Mouse (Mus musculus): ENCODE measurements around the gene Sgcg. TPM values are rescaled to one million over a fixed set of nuclear protein-coding genes. Genes with fewer than 3 reads are reported as not detected.
A peak's percentile ranks its signal among the peaks of the same experiment; 100 is the strongest.

Sgcg gene
- polyA plus RNA-seq, 1 experiment from 2014 or later, result 5.6 TPM

DNA sequence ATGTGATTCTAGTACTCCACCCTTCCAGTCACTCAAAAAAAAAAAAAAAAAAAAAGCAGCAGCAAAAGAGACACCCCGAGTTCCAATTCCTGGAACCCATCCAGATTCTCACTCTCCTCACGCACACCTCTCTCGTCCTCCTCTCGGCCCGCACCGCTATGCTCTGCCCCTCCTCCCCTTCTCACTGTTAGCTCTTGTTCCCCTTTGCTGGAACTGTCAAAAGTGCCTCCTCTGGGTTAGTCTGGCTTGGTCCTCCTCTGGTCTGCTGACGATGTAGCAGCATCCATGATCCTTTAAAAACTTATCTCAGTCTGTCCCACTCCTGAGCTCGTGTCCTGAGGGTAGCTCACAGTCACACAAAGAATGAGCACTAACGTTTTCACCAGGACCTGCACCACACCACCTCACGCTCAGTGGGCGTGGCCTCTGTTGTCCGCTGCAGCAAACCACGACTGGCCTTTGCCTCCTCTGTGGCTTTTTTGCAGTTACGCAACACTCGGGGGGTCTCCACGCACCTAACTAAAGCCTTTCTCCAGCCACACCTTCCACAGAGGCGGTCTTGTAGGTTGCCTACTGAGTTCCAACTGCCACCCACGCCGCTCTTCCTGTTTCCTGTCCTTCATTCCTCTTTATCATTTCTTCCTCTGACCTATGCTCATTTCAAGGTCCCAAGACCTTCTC, 30.5 kb upstream of the Sgcg start:
- 60% methylated on average over 19 of the region's 19 CpGs for WGBS
- Histone ChIP-seq H3K9ac (ENCODE audit: low read length) (no peak overlapping the region), H3K4me2 (ENCODE audit: low read depth, low read length) (no peak overlapping the region), H3K4me3 (replicated peaks; ENCODE audit: low read length) (no peak overlapping the region), H3K4me1 (ENCODE audit: control insufficient read depth, insufficient read depth, low read length) (0 out of 2 replicates have a peak, but pooled peaks cover 6% of the 10 kb centered on the region), H3K27ac (ENCODE audit: low read length) (no peak overlapping the region), H3K36me3 (ENCODE audit: control insufficient read depth, insufficient read depth, low read length) (no peaks in the 10 kb centered on the region), H3K27me3 (ENCODE audit: control insufficient read depth, insufficient read depth, low read length) (no peaks in the 10 kb centered on the region), H3K9me3 (replicated peaks; ENCODE audit: control insufficient read depth, low read length) (no peaks in the 10 kb centered on the region)
- ATAC-seq (ENCODE audit: insufficient read depth, low FRiP score), result no peak

DNA sequence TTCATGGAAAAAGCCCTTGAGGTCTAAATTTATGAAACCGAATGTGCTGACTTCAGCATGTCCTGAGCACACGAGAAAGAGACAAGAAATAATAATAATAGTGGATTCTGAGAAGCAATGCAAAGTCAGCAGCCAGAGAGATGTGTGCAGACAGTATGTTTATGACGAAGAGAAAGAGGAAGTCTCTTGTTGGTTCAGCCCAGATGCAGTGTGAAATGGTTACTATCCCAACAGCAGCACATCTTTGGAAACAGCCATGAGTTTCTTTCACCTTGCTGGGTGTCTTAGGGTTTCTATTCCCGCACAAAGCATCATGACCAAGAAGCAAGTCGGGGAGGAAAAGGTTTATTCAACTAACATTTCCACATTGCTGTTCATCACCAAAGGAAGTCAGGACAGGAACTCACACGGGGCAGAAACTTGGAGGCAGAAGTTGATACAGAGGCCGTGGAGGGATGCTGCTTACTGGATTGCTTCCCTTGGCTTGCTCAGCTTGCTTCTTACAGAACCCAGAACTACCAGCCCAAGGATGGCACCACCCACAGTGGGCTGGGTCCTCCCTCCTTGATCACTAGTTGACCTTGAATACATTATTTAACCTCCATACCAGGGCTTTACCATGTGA, 20.5 kb upstream of the Sgcg start:
- Histone ChIP-seq H3K9me3 (replicated peaks; ENCODE audit: control insufficient read depth, low read length) (no peaks in the 10 kb centered on the region), H3K27me3 (ENCODE audit: control insufficient read depth, insufficient read depth, low read length) (peaks cover 5% of the 10 kb centered on the region), H3K4me2 (ENCODE audit: low read depth, low read length) (no peak overlapping the region), H3K9ac (ENCODE audit: low read length) (no peak overlapping the region), H3K27ac (ENCODE audit: low read length) (no peak overlapping the region), H3K4me3 (replicated peaks; ENCODE audit: low read length) (no peak overlapping the region), H3K36me3 (ENCODE audit: control insufficient read depth, insufficient read depth, low read length) (no peaks in the 10 kb centered on the region), H3K4me1 (ENCODE audit: control insufficient read depth, insufficient read depth, low read length) (no peaks in the 10 kb centered on the region)
- WGBS, result 73% methylated on average over 7 of the region's 7 CpGs
- no peak for ATAC-seq (ENCODE audit: insufficient read depth, low FRiP score)

DNA sequence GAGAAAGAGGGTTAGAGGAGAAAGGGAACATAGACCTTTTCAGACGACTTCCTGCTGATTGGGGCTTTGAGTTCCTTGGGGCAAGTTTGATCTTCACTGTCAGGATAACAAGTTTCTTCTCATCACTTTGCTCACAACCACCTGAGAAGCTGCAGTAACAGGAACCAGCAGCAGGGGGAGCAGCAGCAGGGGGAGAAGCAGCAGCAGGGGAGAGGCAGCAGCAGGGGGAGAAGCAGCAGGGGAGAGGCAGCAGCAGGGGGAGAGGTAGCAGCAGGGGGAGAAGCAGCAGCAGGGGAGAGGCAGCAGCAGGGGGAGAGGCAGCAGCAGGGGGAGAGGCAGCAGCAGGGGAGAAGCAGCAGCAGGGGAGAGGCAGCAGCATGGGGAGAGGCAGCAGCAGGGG, 19.0 kb upstream of the Sgcg start:
- no peaks in the 10 kb centered on the region for H3K4me1 ChIP-seq (ENCODE audit: control insufficient read depth, insufficient read depth, low read length)
- no peak overlapping the region for H3K4me3 ChIP-seq (replicated peaks; ENCODE audit: low read length)
- 46% methylated on average over 1 of the region's 1 CpGs for WGBS
- ATAC-seq (ENCODE audit: insufficient read depth, low FRiP score), result no peak
- no peak overlapping the region for H3K27ac ChIP-seq (ENCODE audit: low read length)
- H3K36me3 ChIP-seq (ENCODE audit: control insufficient read depth, insufficient read depth, low read length), result no peaks in the 10 kb centered on the region
- H3K27me3 ChIP-seq (ENCODE audit: control insufficient read depth, insufficient read depth, low read length), result peaks cover 5% of the 10 kb centered on the region
- H3K4me2 ChIP-seq (ENCODE audit: low read depth, low read length), result no peak overlapping the region
- no peak overlapping the region for H3K9ac ChIP-seq (ENCODE audit: low read length)
- no peaks in the 10 kb centered on the region for H3K9me3 ChIP-seq (replicated peaks; ENCODE audit: control insufficient read depth, low read length)

DNA sequence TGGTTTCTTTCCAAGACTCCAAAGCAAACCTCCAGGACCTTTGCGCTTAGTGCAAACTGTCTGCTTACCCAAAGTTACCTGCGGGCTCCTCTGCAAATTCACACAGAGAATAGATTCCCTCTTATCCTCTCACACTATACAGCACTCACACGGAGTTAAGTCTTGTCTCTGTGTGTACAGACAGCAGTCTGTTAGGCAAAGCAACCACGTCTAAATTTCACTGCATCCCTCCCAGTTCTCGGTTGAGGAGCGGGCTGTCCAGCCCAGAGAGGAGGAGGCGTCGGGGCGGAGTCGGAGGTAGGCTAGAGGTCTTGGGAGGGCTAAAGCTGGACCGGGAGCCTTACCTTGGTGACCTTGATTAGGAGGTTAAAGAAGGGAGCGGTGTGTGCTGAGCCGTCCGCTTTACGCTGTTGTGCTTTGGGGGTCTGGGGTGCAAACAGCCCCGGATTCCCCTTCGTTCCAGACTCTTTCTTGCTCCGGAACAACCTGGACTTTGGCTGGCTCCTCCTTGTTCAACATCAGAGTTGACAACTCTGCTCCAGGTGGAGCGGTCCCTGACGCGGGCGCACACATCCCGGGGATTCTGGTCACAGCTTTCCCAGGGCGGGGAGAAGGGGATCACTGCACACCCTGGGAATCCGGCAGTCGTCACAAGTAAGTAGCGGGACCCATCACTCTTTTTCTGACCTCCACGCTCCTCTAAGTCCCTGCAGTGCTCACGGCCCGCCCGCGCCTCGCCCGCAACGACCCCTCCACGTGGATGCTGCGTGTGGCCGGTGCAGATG, 16.3 kb upstream of the Sgcg start:
- H3K4me1 ChIP-seq (ENCODE audit: control insufficient read depth, insufficient read depth, low read length), result no peaks in the 10 kb centered on the region
- H3K27me3 ChIP-seq (ENCODE audit: control insufficient read depth, insufficient read depth, low read length), result peaks cover 5% of the 10 kb centered on the region
- H3K36me3 ChIP-seq (ENCODE audit: control insufficient read depth, insufficient read depth, low read length), result no peaks in the 10 kb centered on the region
- no peak overlapping the region for H3K27ac ChIP-seq (ENCODE audit: low read length)
- WGBS, result 8% methylated on average over 38 of the region's 38 CpGs
- 0 out of 2 replicates have a peak, but pooled peaks have one; percentile 25 for ATAC-seq (ENCODE audit: insufficient read depth, low FRiP score)
- peak overlapping the region; percentile 45 for H3K4me2 ChIP-seq (ENCODE audit: low read depth, low read length)
- peak overlapping the region; percentile 35 for H3K4me3 ChIP-seq (replicated peaks; ENCODE audit: low read length)
- H3K9ac ChIP-seq (ENCODE audit: low read length), result 0 out of 2 replicates have a peak overlapping the region, but pooled peaks have one; percentile 30
- no peaks in the 10 kb centered on the region for H3K9me3 ChIP-seq (replicated peaks; ENCODE audit: control insufficient read depth, low read length)

DNA sequence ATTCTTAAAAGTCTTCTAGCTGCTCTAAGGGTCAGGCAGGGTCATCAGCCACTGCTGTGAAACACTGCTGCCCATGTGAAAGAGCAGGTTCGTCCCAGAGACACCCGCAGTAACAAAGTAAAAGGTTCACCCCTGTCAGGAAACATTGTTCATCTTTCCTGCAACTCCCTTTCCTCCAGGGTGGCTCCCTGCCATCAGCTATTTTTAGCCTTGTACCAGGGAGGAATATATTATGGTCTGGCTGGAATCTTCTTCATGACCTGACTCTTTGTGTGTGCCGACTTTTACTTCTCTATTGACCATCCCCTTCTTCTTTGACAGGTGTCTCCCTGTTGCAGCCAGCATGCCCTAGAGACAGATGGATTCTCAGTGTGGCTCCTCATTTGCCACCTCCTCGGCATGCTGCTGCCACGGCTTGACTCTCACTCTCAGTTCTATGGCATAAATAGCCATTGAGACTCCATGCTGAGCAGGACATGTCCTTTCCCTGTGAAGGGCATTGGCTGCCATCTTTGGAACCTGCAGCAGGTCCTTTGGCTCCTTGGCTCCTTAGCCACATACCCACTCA, 9.7 kb upstream of the Sgcg start:
- no peak for ATAC-seq (ENCODE audit: insufficient read depth, low FRiP score)
- H3K27me3 ChIP-seq (ENCODE audit: control insufficient read depth, insufficient read depth, low read length), result no peaks in the 10 kb centered on the region; the same call in 1 of the 2 replicates
- WGBS, result 53% methylated on average over 5 of the region's 5 CpGs

DNA sequence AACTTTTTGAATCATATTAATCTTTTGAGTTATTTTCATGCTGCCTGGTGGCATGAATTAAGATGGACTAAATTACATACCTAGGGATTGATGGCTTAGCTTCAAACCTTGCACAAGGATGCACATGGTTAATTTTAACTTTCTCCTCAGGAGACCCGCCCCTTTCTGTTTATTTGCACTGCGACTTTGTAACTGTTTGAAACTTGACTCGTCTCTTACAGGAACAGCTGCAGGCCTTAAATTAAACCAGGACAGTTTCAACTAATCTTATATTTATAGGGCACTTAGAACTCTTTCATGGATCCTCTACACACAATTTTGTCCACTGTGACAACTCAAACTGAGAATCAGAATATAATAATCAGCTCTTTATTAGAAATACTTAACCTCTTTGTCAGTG, 794 bp upstream of the Sgcg start:
- H3K9me3 ChIP-seq (replicated peaks; ENCODE audit: control insufficient read depth, low read length), result no peaks in the 10 kb centered on the region
- no peak overlapping the region for H3K4me2 ChIP-seq (ENCODE audit: low read depth, low read length)
- no peak for ATAC-seq (ENCODE audit: insufficient read depth, low FRiP score)
- no peaks in the 10 kb centered on the region for H3K4me1 ChIP-seq (ENCODE audit: control insufficient read depth, insufficient read depth, low read length)
- H3K36me3 ChIP-seq (ENCODE audit: control insufficient read depth, insufficient read depth, low read length), result no peaks in the 10 kb centered on the region
- no peak overlapping the region for H3K4me3 ChIP-seq (replicated peaks; ENCODE audit: low read length)
- WGBS, result 16% methylated on average over 3 of the region's 3 CpGs
- H3K27me3 ChIP-seq (ENCODE audit: control insufficient read depth, insufficient read depth, low read length), result no peaks in the 10 kb centered on the region
- H3K27ac ChIP-seq (ENCODE audit: low read length), result no peak overlapping the region
- H3K9ac ChIP-seq (ENCODE audit: low read length), result no peak overlapping the region

More for the DNA sequence above, 9.7 kb upstream of the Sgcg start:
- no peak overlapping the region for H3K4me2 ChIP-seq (ENCODE audit: low read depth, low read length)
- H3K9me3 ChIP-seq (replicated peaks; ENCODE audit: control insufficient read depth, low read length), result no peaks in the 10 kb centered on the region
- no peak overlapping the region for H3K27ac ChIP-seq (ENCODE audit: low read length)
- H3K4me1 ChIP-seq (ENCODE audit: control insufficient read depth, insufficient read depth, low read length), result no peaks in the 10 kb centered on the region
- no peaks in the 10 kb centered on the region for H3K36me3 ChIP-seq (ENCODE audit: control insufficient read depth, insufficient read depth, low read length)
- H3K4me3 ChIP-seq (replicated peaks; ENCODE audit: low read length), result no peak overlapping the region
- H3K9ac ChIP-seq (ENCODE audit: low read length), result no peak overlapping the region

DNA sequence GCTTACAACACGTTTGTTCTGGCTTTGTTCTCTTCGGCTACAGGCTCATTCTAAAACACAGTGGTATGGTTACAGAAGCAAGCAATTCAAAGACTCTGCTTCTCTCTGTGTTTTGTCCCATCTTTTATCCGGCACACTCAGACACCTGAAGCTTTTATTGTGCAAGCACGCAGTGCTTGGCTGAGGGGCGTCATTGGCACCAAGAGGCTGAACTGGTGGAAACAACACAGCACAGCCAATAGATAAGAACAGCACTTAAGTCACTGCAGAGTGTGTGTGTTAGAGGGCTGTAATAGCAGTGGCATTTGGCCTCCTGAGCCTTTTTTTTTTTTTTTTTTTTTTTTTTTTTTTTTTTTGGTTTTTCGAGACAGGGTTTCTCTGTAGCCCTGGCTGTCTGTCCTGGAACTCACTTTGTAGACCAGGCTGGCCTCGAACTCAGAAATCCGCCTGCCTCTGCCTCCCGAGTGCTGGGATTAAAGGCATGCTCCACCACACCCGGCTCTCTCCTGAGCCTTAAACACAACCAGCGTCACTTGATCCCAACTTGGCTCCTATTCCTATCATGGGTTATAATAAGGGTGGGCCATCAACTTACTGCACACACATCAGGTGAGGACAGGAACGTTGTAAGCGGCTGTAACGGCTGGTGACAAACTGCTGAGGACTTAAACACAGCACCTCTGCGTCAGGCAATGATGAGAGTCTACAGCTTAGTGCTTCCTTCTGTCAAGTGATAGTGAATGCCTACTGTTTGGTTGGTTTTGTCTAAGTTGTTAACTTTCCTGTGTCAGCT, 5.5 kb downstream of the Sgcg start:
- Histone ChIP-seq H3K9ac (ENCODE audit: low read length) (no peak overlapping the region), H3K4me1 (ENCODE audit: control insufficient read depth, insufficient read depth, low read length) (no peaks in the 10 kb centered on the region), H3K27me3 (ENCODE audit: control insufficient read depth, insufficient read depth, low read length) (no peaks in the 10 kb centered on the region), H3K9me3 (replicated peaks; ENCODE audit: control insufficient read depth, low read length) (peaks cover 5% of the 10 kb centered on the region; the same call in 1 of the 2 replicates), H3K4me3 (replicated peaks; ENCODE audit: low read length) (no peak overlapping the region), H3K27ac (ENCODE audit: low read length) (no peak overlapping the region), H3K36me3 (ENCODE audit: control insufficient read depth, insufficient read depth, low read length) (no peaks in the 10 kb centered on the region), H3K4me2 (ENCODE audit: low read depth, low read length) (no peak overlapping the region)
- ATAC-seq (ENCODE audit: insufficient read depth, low FRiP score), result no peak
- 85% methylated on average over 15 of the region's 15 CpGs for WGBS

DNA sequence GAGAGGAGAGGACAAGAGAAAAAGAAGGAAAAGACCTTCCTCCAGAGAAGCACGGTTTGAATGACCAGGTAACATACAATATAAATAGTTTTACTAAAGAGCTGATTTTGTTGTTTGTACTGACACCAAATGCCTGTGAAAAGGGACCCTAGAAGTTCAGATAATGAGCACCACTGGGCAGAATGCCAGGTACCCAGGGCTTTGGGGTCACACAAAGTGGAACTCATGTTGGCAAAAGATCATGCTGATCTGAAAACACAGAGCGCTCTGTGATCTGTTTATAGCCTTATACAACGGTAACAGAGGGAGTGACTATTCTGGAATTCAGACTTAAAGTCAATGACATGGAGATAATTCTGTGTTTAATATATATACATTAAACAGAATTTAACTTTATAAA, 11.8 kb downstream of the Sgcg start:
- no peak overlapping the region for H3K9ac ChIP-seq (ENCODE audit: low read length)
- 81% methylated on average over 3 of the region's 3 CpGs for WGBS
- no peaks in the 10 kb centered on the region for H3K36me3 ChIP-seq (ENCODE audit: control insufficient read depth, insufficient read depth, low read length)
- H3K27me3 ChIP-seq (ENCODE audit: control insufficient read depth, insufficient read depth, low read length), result no peaks in the 10 kb centered on the region
- H3K27ac ChIP-seq (ENCODE audit: low read length), result no peak overlapping the region
- H3K4me1 ChIP-seq (ENCODE audit: control insufficient read depth, insufficient read depth, low read length), result no peaks in the 10 kb centered on the region
- ATAC-seq (ENCODE audit: insufficient read depth, low FRiP score), result no peak
- H3K4me2 ChIP-seq (ENCODE audit: low read depth, low read length), result no peak overlapping the region
- no peak overlapping the region for H3K4me3 ChIP-seq (replicated peaks; ENCODE audit: low read length)
- H3K9me3 ChIP-seq (replicated peaks; ENCODE audit: control insufficient read depth, low read length), result peaks cover 5% of the 10 kb centered on the region; the same call in 1 of the 2 replicates
